Mouse (Mus musculus) MEL (cell line): ENCODE results near the gene Hist1h2ac.

ENCODE experiments used
- CTCF ChIP-seq, 3 experiments: IDR thresholded peaks in 2 of 3; conservative IDR thresholded peaks in 1 of 3; 2 replicates each; pipeline ENCODE4 v1.5.1; 2011 to 2012; ENCODE audit warnings: low read length in 3 of 3, low read depth in 2 of 3, mild to moderate bottlenecking in 2 of 3, improper control_type of control experiment in 1 of 3, inconsistent platforms in 1 of 3, mixed read lengths in 1 of 3, moderate library complexity in 1 of 3; ENCODE audit not compliant: control insufficient read depth in 1 of 3, insufficient read depth in 1 of 3, poor library complexity in 1 of 3, severe bottlenecking in 1 of 3
- EP300 ChIP-seq, 2 experiments: IDR thresholded peaks; 2 replicates each; pipeline ENCODE4 v1.6.1; 2011; ENCODE audit warnings: improper control_type of control experiment in 2 of 2, low read length in 2 of 2, low read depth in 1 of 2, mild to moderate bottlenecking in 1 of 2
- GATA1 ChIP-seq: IDR thresholded peaks from 2 replicates; pipeline ENCODE4 v1.6.1; 2011; ENCODE audit warnings: low read depth, low read length, improper control_type of control experiment
- HCFC1 ChIP-seq: IDR thresholded peaks from 2 replicates; pipeline ENCODE4 v1.6.1; 2012; ENCODE audit warnings: low read depth, mild to moderate bottlenecking, inconsistent platforms, low read length, improper control_type of control experiment, moderate library complexity
- KAT2A ChIP-seq: conservative IDR thresholded peaks from 2 replicates; pipeline ENCODE4 v1.6.1; 2012; ENCODE audit warnings: low read depth, low read length, improper control_type of control experiment, inconsistent platforms
- NELFE ChIP-seq: IDR thresholded peaks from 2 replicates; pipeline ENCODE4 v1.6.1; 2011; ENCODE audit warnings: low read depth, low read length, improper control_type of control experiment
- POLR2A ChIP-seq, 2 experiments: IDR thresholded peaks; 2 replicates each; pipeline ENCODE4 v1.6.1; 2011 to 2012; ENCODE audit warnings: low read length in 2 of 2, mild to moderate bottlenecking in 2 of 2, control low read depth in 1 of 2, improper control_type of control experiment in 1 of 2, low read depth in 1 of 2, moderate library complexity in 1 of 2; ENCODE audit not compliant: control insufficient read depth in 1 of 2, insufficient read depth in 1 of 2, poor library complexity in 1 of 2
- POLR2AphosphoS5 ChIP-seq: IDR thresholded peaks from 2 replicates; pipeline ENCODE4 v1.6.1; 2012; ENCODE audit warnings: low read depth, borderline replicate concordance, mild to moderate bottlenecking, inconsistent platforms, low read length, moderate library complexity, mixed read lengths
- RCOR1 ChIP-seq: IDR thresholded peaks from 2 replicates; pipeline ENCODE4 v1.6.1; 2012; ENCODE audit warnings: low read depth, mild to moderate bottlenecking, inconsistent platforms, low read length, improper control_type of control experiment
- TAL1 ChIP-seq: IDR thresholded peaks from 2 replicates; pipeline ENCODE4 v1.6.1; 2012; ENCODE audit warnings: mild to moderate bottlenecking, inconsistent platforms, low read length, moderate library complexity, mixed read lengths
- TCF12 ChIP-seq: IDR thresholded peaks from 2 replicates; pipeline ENCODE4 v1.6.1; 2014; ENCODE audit warnings: low read depth, mild to moderate bottlenecking, inconsistent platforms, low read length, improper control_type of control experiment, moderate library complexity
- ZC3H11A ChIP-seq: IDR thresholded peaks from 2 replicates; pipeline ENCODE4 v1.6.1; 2012; ENCODE audit warnings: low read depth, mild to moderate bottlenecking, inconsistent platforms, low read length, improper control_type of control experiment
- ZKSCAN1 ChIP-seq: IDR thresholded peaks from 2 replicates; pipeline ENCODE4 v1.6.1; 2012; ENCODE audit warnings: low read depth, mild to moderate bottlenecking, inconsistent platforms, low read length, improper control_type of control experiment, moderate library complexity

GRCm38 (mm10) chr13:23705751-23706356, 22.1 kb upstream of the Hist1h2ac start:
- TF ChIP-seq ZC3H11A: no peak
- TF ChIP-seq TCF12: no peak
- no peak for TF ChIP-seq CTCF (IDR thresholded peaks at IDR 0.05 in 2 of 3, conservative IDR thresholded peaks at IDR 0.05 in 1 of 3; ENCODE audit: control insufficient read depth in 1 of 3, insufficient read depth in 1 of 3, low read depth in 2 of 3, low read length in 3 of 3, poor library complexity in 1 of 3, severe bottlenecking in 1 of 3)
- TF ChIP-seq POLR2AphosphoS5: no peak
- TF ChIP-seq TAL1: no peak
- no peak for TF ChIP-seq EP300 (IDR thresholded peaks at IDR 0.05; ENCODE audit: low read depth in 1 of 2, low read length in 2 of 2)
- no peak for TF ChIP-seq GATA1
- TF ChIP-seq HCFC1: no peak
- TF ChIP-seq NELFE: no peak
- TF ChIP-seq POLR2A (IDR thresholded peaks at IDR 0.05; ENCODE audit: control insufficient read depth in 1 of 2, insufficient read depth in 1 of 2, low read depth in 1 of 2, low read length in 2 of 2, poor library complexity in 1 of 2): no peak
- no peak for TF ChIP-seq KAT2A
- no peak for TF ChIP-seq RCOR1
- no peak for TF ChIP-seq ZKSCAN1
